ENCODE assay signal across 8 mouse cellular contexts in genomic region chr2:153348100-153348831, GRCm38 (mm10). TPM values are rescaled to one million over a fixed set of nuclear protein-coding genes. Genes with fewer than 3 reads are reported as not detected.
A peak's percentile ranks its signal among the peaks of the same experiment; 100 is the strongest.
DNase-seq lines count a peak whose midpoint lies in the region; ATAC-seq lines count a peak whose summit lies in the region.

No protein-coding gene starts in this region.

- peaks cover 15% of the 10 kb centered on the region for H3K36me3 ChIP-seq in forebrain, embryonic 13.5 days (ENCODE audit: poor library complexity, severe bottlenecking)
- peaks cover 16% of the 10 kb centered on the region for H3K36me3 ChIP-seq in liver, embryonic 13.5 days

- H3K4me3 ChIP-seq in forebrain, embryonic 13.5 days, result peak overlapping the region; percentile 84
- peak overlapping the region; percentile 92 for H3K4me3 ChIP-seq in liver, embryonic 13.5 days (replicated peaks)

- peaks cover 48% of the 10 kb centered on the region for H3K4me1 ChIP-seq in forebrain, embryonic 13.5 days
- H3K4me1 ChIP-seq in liver, embryonic 13.5 days (replicated peaks), result peaks cover 68% of the 10 kb centered on the region

- peak overlapping the region; percentile 83 for H3K4me2 ChIP-seq in forebrain, embryonic 13.5 days
- peak overlapping the region; percentile 70 for H3K4me2 ChIP-seq in liver, embryonic 13.5 days

- H3K9me3 ChIP-seq in forebrain, embryonic 13.5 days (replicated peaks), result no peaks in the 10 kb centered on the region
- no peaks in the 10 kb centered on the region for H3K9me3 ChIP-seq in liver, embryonic 13.5 days (replicated peaks)

- H3K27me3 ChIP-seq in forebrain, embryonic 13.5 days, result no peaks in the 10 kb centered on the region
- H3K27me3 ChIP-seq in liver, embryonic 13.5 days, result no peaks in the 10 kb centered on the region

- 53% methylated on average over 6 of the region's 6 CpGs for WGBS in forebrain, embryonic 13.5 days
- WGBS in liver, embryonic 13.5 days (ENCODE audit: insufficient replicate concordance), result 19% methylated on average over 6 of the region's 6 CpGs

- H3K27ac ChIP-seq in forebrain, embryonic 13.5 days, result no peak overlapping the region
- H3K27ac ChIP-seq in liver, embryonic 13.5 days, result peak overlapping the region; percentile 96

- H3K9ac ChIP-seq in forebrain, embryonic 13.5 days, result peak overlapping the region; percentile 94
- peak overlapping the region; percentile 97 for H3K9ac ChIP-seq in liver, embryonic 13.5 days

- DNase-seq in 3T3-L1 (ENCODE audit: low read depth, low spot score) (peak; percentile 50), 416B (ENCODE audit: low read depth) (peak; percentile 60)
- peak; percentile 27 for DNase-seq in liver, embryonic 13.5 days
- DNase-seq in ovary, postnatal 36 days (ENCODE audit: low spot score), result no peak
- no peak for DNase-seq in spleen, adult 18-20 months
- DNase-seq in layer of hippocampus, adult 8-10 months (ENCODE audit: low spot score in 2 of 2), result no peak
- no peak for DNase-seq in cerebellum, postnatal 4 days (ENCODE audit: low spot score in 2 of 2)

- no peak for ATAC-seq in forebrain, embryonic 13.5 days
- ATAC-seq in liver, embryonic 13.5 days (ENCODE audit: low read depth), result no peak

RNA-seq across cellular contexts. Expression of gene Asxl1, which starts 2.6 kb away (rescaled TPM):
- polyA plus RNA-seq in forebrain, embryonic 13.5 days (2015; fragmentation: Nextera tagmentation; extraction: Ambion mirVana), result 12.0 and 12.5 TPM in 2 replicates
- 5.6 and 5.9 TPM in 2 replicates for polyA plus RNA-seq in liver, embryonic 13.5 days (2015; fragmentation: Nextera tagmentation; extraction: Ambion mirVana)
- 10 to 100 TPM; 32.3 to 39.0 (median 34.2) TPM for total RNA-seq in layer of hippocampus, adult 8-10 months (2022)

RNA-seq across cellular contexts. Expression of gene Kif3b, which starts 57.1 kb away (rescaled TPM):
- polyA plus RNA-seq in forebrain, embryonic 13.5 days (2015; fragmentation: Nextera tagmentation; extraction: Ambion mirVana), result 11.3 and 12.9 TPM in 2 replicates
- polyA plus RNA-seq in liver, embryonic 13.5 days (2015; fragmentation: Nextera tagmentation; extraction: Ambion mirVana), result 1.8 and 2.2 TPM in 2 replicates
- total RNA-seq in layer of hippocampus, adult 8-10 months (2022), result 10 to 100 TPM; 46.6 to 58.4 (median 52.2) TPM

Comparison
In these comparisons a context has a peak if more than half of its experiments do, and no peak if none do; other contexts are left out.
1. DNase-seq: peak in 3T3-L1 (single experiment), 416B (single experiment) and liver, embryonic 13.5 days (single experiment); none in ovary, postnatal 36 days (single experiment), spleen, adult 18-20 months (0 of 2), layer of hippocampus, adult 8-10 months (0 of 2) and cerebellum, postnatal 4 days (0 of 2).